Mouse (Mus musculus): Measurements from ENCODE around the gene Nipal4.

Gene Nipal4

DNA sequence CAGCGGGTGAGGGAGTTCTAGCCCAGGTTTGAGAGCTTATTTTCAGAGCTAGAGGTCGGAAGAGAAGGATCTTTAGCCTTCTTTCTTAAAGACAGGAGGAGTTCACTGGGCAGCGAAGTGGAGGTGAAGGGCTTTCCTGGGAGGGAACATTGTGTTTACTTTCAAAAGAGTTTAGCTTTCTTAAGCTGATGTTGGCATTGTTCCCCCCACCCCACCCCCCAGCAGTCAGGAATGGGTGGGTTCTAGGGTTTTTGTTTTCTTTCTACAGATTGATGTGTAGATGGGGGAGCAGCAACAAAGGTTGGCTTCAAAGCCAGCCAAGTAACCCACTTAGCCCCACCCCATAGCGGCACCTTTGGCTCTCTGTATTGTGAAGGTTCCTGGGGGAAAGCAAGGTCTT is 51.3 kb downstream of the Nipal4 start:
- DNase-seq (ENCODE audit: low read depth, low spot score), result no peak

DNA sequence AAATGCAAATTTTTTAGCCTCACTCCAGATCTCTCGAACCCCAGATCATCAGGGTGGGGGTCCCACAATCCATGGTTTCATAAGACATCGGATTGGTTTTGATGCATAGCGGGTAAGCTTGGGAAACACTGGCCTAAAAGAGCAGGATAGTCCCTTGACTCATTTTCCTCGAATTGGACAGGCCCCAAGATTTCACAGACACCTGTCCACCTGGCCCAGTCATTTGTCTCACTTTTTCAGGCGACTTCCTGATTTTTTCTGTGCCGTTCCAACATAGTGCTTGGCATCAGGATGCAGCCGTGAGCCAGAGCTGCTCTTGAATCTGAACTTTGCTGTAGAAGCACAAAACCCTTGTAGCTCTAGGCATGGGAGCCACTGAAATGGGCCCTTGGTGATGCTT is 52.1 kb downstream of the Nipal4 start:
- DNase-seq (ENCODE audit: low read depth, low spot score), result no peak

DNA sequence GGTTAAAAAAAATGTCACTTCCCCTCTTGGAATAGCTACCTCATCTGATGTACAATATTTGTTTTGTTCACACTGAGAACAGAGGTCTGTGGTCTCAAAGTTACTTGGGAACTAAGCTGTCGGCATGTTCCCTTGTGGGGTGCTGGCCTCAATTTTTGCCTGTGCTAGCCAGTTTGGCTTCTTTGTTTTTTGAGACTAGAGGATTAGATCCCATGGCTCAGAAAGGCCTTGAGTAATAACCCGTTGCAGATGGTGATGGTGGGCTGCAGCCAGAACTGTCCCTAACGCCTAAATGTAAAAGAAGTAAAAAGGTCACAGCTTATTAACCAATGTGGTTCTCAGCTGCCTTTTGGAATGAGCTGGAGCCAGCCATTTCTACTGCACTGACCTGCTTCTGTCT is 53.1 kb downstream of the Nipal4 start:
- DNase-seq (ENCODE audit: low read depth, low spot score), result no peak

DNA sequence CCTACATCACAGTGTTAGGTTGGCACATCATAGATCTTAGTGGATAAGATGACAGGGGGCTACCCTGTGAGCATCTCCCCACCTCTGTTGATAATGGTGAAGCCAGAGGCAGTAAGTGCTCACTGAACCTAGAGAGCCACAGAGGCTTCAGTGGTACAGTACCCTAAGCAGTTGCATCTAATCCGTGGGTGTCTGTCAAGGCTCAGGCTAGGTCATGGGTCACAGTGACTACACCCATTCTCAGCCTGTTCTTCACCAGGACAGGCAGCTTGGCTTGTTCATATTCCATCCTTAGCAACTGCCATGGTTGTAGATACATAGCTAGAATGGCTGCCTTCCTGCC is 55.4 kb downstream of the Nipal4 start:
- no peak for DNase-seq (ENCODE audit: low read depth, low spot score)

DNA sequence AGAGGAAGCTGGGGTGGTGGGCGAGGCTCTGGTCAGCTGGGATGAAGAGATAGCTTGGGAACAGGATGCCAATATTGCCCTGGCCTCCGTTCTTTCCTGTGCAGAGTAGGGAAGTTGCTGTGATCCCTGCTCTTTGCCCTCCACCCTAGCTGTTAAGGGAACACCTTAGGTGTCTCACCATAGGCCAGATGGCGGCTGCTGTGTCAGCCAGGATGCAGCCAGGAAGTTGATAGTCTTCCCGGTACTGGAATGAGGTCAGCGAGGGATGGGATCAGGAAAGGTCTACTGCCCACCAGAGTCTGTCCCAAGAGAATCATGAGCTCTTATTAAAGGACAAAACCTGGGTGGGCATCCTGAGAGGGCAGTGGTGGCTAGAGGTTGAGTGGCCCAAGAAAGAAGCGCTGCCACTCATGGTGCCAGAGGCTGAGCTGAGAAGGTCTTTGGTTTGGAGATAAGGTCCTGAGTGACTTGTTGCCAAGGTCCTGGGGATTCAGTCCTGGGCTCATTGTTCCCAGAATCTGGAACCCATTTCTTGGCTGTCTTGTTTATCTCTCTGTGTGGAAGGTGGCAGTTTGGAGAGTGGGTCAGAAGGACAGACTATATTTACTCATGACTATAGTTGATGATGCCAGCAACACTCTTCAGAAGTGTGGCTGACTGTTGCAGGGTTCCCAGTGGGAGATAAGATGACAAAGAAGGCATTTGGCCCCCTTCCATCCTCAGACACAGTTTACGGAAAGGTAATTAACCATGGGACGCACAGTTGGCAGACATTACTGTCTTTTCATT is 56.0 kb downstream of the Nipal4 start:
- no peak for DNase-seq (ENCODE audit: low read depth, low spot score)

DNA sequence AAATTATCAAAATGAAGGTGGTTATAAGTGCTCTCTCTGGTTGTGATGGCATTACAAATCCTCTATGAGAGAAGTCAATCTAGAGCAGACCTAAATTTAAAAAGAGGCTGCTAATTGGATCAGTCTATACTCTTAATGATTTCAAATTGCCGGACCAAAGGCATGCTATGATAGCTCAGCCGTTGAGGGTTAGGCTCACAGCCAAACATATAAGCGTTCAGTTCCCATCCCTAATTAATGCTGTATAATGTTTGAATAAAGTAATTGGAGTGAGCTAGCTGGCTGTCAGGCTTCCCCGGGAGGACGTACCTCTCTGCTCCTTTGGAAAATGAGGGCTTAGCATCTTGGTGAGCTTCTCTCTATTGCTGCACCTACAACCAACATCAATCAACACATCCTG is 57.1 kb downstream of the Nipal4 start:
- DNase-seq (ENCODE audit: low read depth, low spot score), result no peak

DNA sequence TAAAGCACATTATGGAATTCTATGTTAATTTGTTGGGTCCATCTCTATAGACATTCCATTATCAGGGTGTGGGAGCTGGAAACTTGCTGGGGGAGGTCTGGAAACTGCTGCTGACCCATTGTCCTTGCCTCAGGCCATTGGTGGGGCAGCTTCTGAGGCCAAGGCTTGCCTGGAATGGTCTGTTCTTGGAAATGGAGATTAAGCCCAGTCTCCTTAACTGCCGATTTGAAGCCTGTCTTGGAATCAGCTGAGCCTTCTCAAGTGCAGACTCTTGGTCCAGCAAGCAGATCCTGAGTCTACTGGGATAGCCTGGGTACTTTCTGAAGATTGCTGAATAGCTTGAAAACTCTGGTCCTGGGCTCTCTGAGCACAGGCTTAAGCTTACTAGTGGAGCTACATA is 59.3 kb downstream of the Nipal4 start:
- DNase-seq (ENCODE audit: low read depth, low spot score), result no peak

DNA sequence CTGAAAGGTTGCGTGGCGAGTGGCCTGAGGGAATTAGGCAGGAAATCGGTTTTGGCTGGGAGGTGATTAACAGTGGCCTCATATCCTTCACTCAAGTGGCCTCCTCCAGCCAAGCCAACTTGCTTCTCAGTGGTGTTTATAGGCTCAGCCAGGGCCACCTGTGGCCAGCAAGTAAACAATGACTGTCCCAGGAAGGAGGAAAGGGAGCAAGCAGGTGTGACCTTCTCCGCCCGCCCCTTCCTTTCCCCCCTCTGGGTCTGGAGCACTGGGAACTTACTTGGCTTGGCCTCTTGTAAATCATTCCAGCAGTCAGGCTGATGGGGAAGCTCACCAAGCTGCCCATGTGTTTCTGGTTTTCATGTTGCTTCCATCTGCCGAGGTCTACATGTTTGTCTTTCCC is 64.2 kb downstream of the Nipal4 start:
- no peak for DNase-seq (ENCODE audit: low read depth, low spot score)

All from CD4-positive, CD25-positive, alpha-beta regulatory T cell, adult 2 months (primary cell).